Mouse (Mus musculus): ENCODE measurements around the gene Zbtb12.
A peak's percentile ranks its signal among the peaks of the same experiment; 100 is the strongest.
"Not testable (repeated sequence)": the region's sequence is repeated elsewhere in the genome, so short reads cannot be mapped to it uniquely, and the experiment has no call there.

The Zbtb12 gene

GRCm38 (mm10) chr17:34879336-34879879 is at the start of gene Zbtb12:
Zbtb12 (plus strand) TSS chr17:34879483.
- no peak for DNase-seq

GRCm38 (mm10) chr17:34830776-34831175 is 48.5 kb upstream of the Zbtb12 start:
- DNase-seq = not testable (repeated sequence)

GRCm38 (mm10) chr17:34836155-34836855 is 43.0 kb upstream of the Zbtb12 start:
- DNase-seq = no peak

GRCm38 (mm10) chr17:34836856-34837221 is 42.4 kb upstream of the Zbtb12 start, which contains the start of the genes Stk19 and Dxo:
Stk19 (minus strand) TSS chr17:34836945.
Dxo (plus strand) TSS chr17:34837019.
- DNase-seq = peak; percentile 98

- peak; percentile 34 to 46 for DNase-seq
These were observed 41.6 kb upstream of the Zbtb12 start for GRCm38 (mm10) chr17:34837464-34838324.

GRCm38 (mm10) chr17:34838785-34839184 is 40.5 kb upstream of the Zbtb12 start:
- no peak for DNase-seq

GRCm38 (mm10) chr17:34840736-34841307 is 38.5 kb upstream of the Zbtb12 start:
- no peak for DNase-seq

- DNase-seq = no peak
These were observed 34.4 kb upstream of the Zbtb12 start for GRCm38 (mm10) chr17:34844884-34845283.

GRCm38 (mm10) chr17:34847192-34847591 is 32.1 kb upstream of the Zbtb12 start:
- DNase-seq = no peak

- no peak for DNase-seq
These were observed 31.7 kb upstream of the Zbtb12 start for GRCm38 (mm10) chr17:34847615-34848014.

- DNase-seq = peak; percentile 99
These were observed 29.4 kb upstream of the Zbtb12 start, which contains the start of the genes Skiv2l and Nelfe for GRCm38 (mm10) chr17:34849722-34850516. Skiv2l (minus strand) TSS chr17:34850210. Nelfe (plus strand) TSS chr17:34850391.

GRCm38 (mm10) chr17:34850517-34851125 is 28.7 kb upstream of the Zbtb12 start:
- no peak for DNase-seq

- DNase-seq = no peak
These were observed 25.8 kb upstream of the Zbtb12 start for GRCm38 (mm10) chr17:34853511-34853910.

- no peak for DNase-seq
These were observed 24.5 kb upstream of the Zbtb12 start for GRCm38 (mm10) chr17:34854761-34855160.

GRCm38 (mm10) chr17:34855825-34856224 is 23.5 kb upstream of the Zbtb12 start:
- DNase-seq = peak; percentile 68 to 78

- DNase-seq = no peak
These were observed 20.6 kb upstream of the Zbtb12 start for GRCm38 (mm10) chr17:34858670-34859069.

GRCm38 (mm10) chr17:34860514-34860913 is 18.8 kb upstream of the Zbtb12 start:
- DNase-seq = no peak

GRCm38 (mm10) chr17:34861704-34862415 is 17.4 kb upstream of the Zbtb12 start:
- no peak for DNase-seq

- no peak for DNase-seq
These were observed 16.7 kb upstream of the Zbtb12 start, which contains the start of gene Cfb for GRCm38 (mm10) chr17:34862416-34863081. Cfb (minus strand) TSS chr17:34862518.

GRCm38 (mm10) chr17:34865981-34866380 is 13.3 kb upstream of the Zbtb12 start:
- no peak for DNase-seq
